Mouse (Mus musculus) c-Kit-positive CD71-positive TER-119-positive erythroid progenitor cells, embryonic 14.5 days (primary cell): ENCODE data around the gene Ctcf.

Source experiments
- DNase-seq: peaks from one replicate; pipeline ENCODE4 v3.0.0-alpha.2; 2013; ENCODE audit warnings: low spot score

The Ctcf gene

DNA sequence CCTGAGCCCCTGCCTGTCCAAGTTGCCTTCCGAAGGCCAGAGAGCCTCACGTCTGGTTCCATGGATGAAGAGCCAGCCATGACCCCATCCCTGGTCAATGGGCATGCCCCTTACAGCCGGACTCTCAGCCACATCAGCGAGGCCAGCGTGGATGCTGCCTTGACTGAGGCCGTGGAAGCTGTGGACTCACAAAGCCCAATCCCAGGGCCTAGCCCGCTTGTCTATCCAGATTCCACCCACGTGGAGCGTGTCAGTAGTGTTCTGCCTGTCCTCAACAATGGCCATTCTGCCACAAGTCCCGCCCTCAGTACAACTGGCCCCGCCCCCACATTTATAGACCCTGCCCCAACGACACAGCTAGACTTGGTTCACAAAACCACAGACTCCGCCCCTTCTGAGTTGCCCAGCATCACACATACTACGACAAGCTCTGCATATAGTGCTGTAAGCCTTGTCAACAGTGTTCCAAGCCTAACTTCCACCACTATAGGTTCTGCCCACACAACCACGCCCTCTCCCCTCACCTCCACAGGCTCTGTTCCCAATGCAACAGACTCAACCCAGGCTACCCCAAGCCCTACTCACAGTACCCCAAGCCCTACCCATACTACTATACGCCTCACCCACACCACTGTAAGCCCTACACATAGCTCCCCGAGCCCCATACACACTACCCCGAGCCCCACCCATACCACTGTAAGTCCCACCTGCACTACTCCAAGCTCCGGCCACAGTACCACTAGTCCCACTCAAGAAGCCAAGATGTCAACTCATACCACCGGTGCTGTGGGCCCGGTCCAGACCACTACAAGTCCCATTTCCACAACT lies 18.7 kb upstream of the Ctcf start:
- no peak for DNase-seq

DNA sequence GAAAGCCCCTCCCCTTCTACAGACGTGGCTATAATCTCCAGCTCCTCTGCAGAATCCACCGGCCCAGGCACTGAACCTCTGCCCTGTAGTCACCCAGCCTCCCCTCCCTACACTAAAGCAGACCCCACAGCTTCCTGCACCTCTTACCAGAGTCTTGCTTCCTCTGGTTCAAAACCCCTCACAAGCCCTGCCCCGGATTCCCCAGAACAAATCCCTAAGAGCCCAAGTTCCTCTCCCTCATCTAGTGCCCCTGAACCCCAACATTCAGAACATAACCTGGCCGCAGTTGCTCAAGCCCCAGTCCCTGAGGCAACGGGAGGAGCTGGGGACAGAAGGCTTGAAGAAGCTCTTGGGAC lies 18.1 kb upstream of the Ctcf start:
- DNase-seq: no peak

DNA sequence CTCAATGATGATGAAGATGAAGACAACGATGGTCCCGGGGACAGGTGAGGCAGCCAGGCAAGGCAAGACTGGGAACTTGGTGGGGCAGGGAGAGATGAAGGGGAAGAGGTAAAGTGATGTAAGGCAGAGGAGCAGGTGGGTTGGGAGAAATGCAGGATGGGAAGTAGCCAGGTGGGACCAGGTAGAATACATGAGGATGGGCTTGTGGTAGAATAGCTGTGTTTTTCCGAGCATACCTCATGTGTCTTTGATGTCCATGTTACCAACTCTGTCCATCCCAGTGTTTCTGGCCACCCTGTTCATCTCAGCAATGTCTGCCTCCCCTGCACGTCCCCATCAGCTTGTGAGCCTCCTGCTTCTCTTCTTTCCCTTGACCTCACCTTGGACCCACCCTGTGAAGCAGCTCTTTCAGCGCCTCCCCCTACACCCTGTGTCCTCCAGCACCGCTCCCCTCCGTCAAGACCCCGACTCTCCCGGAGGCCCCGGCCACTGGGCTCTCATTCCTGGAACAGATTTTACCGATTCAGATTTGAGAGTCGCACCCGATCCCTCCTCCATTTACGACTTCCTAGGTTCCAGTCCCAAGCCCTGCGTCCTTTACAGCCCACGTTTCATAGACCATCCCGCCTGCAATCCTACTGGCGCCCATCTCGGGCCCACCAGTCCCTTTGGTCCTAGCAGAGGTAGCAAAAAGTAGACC lies 17.3 kb upstream of the Ctcf start:
- DNase-seq: no peak

DNA sequence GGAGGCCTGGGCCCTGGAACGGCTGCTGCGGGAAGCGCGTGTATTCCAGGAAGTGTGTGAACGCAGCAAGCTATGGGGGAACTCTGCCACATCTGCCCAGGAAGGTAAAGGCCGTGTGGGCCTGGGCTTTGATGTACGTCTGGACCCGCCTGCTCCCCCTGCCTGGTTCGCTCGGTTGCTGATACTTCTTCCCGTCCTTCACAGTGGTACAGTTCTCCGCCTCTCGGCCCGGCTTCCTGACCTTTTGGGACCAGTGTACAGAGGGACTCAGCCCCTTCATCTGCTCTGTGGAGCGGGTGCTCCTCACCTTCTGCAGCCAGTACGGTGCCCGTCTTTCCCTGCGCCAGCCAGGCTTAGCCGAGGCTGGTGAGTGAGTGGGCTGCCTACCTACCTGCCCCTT lies 16.2 kb upstream of the Ctcf start:
- DNase-seq: no peak

DNA sequence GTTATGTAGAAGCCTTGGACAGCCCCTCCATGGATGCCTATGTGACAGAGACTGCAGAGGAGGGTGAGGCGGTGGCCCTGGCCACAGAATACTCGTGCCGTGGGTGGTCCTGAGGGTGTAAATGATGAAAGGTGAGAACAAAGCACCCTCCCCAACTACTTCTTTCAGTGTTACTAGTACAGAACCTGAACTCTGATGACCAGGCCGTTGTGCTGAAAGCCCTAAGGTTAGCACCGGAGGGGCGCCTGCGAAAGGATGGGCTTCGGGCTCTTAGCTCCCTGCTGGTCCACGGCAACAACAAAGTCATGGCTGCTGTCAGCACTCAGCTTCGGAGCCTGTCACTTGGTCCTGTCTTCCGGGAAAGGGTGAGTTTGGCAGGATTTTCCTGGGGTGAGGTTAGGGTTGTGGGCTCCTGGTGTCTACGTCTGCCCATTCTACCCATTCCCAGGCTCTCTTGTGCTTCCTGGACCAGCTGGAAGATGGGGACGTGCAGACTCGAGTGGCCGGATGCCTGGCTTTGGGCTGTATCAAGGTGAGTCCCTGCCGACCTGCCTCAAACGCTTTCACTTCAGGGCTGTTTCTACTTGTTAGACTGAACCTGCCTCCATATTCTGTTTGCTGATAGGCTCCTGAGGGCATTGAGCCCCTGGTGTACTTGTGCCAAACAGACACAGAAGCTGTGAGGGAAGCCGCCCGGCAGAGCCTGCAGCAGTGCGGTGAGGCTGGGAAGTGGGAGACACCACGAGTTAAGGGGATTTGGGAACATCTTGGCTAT lies 15.2 kb upstream of the Ctcf start:
- no peak for DNase-seq

DNA sequence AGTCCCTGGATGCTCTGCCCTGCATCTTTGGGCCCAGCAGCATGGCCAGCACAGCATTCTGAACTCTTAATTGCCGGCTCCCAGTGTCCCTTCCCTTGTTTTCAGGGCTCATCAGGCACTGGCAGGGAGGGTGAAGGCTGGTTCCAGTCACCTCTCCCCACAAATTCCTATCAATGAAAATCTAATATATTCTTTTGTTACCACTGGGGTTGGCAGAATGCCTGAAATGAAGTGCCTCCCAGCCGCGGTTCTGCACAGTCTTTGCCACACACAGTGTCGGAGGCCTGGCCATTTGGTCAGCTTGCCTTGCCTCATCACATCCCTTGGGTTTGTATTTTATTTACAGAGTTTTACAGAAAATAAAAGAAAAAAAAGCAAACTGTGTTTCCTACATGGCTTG lies 14.5 kb upstream of the Ctcf start:
- no peak for DNase-seq

DNA sequence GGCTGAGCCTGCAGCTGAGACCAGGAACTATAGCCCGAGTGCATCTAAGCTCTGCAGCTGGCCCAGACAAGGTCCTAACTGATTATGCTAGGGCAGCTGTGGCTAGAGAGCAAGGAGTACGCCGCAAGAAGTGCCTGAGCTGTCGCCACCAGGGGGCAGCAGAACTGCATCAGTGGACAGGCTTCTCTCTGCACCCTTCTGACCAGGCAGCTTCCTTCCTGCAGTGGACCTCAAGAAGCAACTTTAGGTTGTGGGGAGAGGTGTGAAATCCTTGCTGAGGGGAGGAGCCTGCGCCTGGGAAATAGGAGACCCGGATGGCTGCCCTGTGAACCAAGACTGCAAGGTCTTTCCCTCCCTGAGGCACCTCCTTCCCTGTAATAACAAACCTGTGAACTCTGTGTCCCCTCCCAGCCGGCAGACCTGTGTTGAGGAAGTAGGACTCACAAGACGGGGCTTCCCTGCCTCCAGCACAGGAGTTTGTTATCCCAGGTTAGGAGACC lies 13.9 kb upstream of the Ctcf start:
- DNase-seq: peak; percentile 88

DNA sequence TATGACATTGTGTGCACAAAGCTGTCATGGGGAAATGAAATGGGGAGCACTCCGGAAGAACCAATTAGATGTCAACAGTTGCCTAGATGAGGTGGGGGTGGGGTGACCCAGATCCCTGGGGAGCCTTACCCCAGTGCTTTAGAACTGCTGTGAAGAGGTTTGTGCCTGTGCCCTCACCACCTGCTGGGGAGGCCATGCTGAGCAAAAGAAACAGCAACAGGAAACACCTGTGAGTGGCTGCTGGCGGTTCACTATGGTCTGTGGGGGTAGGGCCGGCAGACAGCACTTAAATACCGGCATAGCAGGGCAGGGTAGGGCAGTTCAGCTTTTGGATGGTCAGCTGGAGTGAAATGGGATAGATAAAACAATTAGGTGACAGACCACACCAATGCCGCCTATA lies 13.2 kb upstream of the Ctcf start:
- no peak for DNase-seq

DNA sequence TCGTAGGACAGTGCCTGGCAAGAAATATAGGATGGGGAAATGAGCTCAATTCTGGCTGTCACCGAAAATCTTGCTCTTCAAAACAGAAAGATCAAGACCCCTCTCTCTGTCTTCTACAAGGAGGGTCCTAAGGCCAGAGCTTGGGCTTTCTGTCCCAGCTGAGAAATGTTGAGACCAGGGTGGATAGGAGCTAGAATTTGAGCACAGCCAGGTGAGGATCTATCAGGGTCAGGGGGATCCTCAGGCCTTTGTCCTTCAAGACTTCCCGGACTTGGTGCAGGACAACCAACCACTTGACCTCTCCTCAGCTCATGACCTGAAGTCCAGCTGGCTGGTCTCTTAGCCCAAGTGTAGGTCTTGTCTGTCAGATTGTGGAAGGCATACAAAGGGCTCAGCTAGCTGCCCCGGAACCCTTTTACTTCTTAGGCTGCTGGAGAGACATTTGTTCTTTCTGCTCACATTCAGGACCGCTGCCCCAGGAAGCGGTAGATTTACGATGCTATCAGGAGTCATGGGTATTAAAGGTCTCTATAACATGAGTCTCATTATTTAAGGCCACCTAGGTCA lies 12.6 kb upstream of the Ctcf start:
- DNase-seq: no peak

DNA sequence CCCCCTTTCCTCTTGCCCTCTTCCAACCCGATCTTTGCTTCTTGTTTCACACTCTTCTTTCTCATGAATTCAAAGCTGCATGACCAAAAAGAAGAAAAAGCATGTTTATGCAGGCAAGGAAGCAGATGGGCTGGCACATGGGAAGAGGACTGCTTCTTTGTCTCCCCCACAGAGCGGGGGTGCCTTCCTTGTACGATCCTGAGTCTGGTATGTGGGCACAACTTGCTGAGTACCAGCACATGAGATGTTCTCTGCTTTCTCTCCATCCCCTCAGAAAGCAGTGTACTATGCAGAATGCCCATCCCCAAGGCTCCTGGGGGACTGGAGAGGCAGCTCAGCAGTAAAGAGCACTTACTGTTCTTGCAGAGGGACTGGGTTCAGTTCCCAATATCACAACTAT lies 12.0 kb upstream of the Ctcf start:
- DNase-seq: no peak

DNA sequence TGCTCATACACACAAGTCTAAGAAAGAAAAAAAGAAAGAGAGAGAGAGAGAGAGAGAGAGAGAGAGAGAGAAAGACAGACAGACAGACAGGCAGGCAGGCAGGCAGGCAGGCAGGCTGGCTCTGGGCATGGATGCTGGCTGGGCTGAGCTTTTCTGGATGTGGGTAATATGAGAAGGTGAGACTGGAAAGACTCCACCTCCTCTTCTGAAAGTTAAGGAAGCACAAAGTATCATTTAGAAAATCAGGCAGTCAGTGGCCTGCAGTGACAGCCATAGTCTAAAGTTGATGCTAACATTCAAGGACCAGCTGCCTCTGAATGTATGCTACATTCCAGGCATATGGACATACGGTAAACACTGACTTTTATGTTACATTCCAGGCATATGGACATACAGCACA lies 11.5 kb upstream of the Ctcf start:
- no peak for DNase-seq

DNA sequence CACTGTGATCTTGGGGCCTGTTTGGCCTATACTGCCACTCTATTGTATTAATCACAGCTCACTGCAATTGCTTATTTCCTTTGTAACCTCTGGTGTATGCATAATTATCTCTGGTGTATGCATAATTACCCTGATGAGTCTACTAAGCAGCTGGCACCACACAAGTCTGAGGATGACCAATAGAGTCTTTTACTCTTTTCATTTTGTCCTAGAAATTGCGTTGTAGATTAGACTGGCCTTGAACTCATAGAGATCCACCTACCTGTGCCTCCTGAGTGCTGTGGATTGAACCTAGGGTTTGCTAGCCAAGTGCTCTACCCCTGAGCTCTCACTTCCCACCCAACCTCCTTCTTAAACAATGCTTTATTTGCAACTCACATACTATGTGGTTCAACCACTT lies 10.3 kb upstream of the Ctcf start:
- DNase-seq: no peak

DNA sequence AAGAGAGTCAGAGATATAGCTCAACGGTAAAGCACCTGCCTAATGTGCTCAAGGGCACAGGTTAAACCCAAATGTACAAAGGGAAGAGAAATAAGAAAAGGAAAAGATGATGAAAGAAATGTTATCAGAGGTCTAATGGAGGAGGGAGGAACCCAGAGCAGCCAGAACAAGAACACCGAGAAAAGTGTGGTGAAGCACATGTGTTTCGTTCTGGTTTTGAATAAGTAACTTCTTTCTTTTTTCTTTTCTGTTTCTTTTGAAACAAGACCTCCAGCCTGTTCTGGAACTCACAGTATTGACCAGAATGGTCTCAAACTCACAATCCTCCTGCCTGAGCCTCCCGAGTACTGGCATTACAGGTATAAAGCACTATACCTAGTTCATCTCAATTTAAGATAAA lies 7.0 kb upstream of the Ctcf start:
- no peak for DNase-seq

DNA sequence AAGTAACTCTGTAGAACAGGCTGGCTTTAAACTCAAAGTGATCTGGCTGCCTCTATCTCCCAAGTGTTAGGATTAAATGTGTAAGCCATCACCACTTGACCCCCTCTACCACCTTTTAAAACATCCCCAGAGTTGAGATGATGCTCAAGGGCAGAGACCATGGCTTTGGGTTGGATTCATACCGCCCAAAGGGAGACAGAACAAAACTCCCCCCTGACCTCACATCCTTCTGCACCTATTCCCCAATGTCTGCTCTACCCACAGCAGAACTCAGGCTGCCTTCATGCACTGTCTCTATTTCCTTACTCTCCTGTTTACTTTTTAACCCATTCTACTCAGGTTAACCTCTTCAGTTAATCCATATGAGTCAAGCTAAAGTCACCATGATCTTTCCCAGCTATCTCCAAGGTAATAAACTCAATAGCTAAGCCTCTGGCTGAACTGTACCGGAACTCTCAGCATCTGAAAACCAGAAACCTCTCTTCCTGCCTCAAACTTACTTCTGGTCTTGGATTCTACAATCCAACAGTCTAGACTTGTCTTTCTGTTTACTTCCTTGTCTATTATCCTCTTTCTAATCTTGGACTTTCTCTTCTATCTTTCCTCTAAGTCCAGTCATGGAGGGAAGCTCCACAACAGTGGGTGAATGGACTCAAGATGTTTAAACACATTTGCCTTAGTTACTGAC lies 1.5 kb upstream of the Ctcf start:
- DNase-seq: no peak

DNA sequence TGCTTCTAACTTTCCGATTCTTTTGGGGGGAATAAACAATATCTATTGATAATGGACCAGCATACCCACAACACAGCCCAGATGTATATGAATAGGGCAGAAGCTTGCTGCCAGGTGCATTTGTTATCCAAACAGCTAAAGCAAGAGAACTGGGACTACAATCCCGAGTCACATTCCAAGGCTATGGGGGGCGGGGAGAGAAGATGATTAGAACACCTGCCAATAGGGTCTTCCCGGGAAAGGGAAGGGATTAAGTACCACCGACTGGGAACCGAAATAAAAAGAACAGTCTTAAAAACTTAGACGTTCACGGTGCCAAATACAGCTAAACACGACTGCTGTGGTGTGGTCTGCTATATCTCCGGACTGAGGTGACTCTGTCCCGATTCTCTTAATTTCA lies 887 bp upstream of the Ctcf start:
- DNase-seq: no peak

DNA sequence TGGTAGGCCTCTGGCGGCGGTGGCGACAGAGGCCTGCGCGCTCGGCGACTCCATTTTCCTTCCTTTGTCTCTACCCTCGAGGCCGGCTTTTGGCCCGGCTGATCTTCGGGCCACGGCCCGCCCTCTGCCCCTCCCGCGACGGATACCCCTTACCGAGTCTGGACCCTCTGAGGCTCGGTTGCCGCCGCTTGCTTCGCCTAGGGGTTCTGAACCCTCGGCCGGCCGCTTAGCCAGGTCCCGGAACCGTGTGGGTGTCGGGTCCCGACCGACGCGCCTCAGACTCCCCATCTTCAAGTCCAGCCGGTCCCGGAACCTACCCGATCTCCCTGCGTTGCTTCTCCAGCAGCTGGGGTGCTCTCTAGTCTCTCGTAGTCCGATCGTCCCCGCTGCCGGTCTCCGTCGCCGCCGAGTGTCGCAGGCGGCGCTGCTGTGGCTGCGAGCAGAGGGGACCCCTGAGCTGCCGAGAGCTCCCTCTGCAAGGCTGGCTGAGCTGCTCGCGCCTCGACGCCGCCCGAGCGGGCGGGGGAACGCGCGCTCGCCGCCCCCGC lies 669 bp downstream of the Ctcf start, which contains the start of gene Agrp:
Gene Agrp, minus strand, starts transcription at position 431 of the 548 bp plus-strand sequence.
- DNase-seq: peak; percentile 45

DNA sequence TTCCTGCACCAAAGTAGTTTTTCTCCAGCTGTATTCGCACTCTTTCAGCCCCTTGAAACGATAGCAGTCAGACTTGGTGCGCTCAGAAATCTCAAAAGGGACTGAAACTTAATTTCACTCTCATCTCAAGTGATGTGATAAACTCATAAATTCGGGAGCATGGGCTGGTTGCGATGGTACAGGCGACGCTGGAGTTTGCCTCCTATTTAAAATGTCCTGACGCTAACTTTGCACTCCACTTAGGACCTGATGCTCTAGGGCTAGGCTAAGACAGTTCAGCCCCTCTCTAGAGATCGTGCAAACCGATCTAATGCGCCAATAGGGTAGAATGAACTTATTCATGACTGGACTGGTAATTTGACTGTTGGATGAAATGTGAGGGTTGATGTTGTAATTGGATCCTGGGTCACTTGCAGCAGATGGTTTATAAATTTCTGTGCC lies 1.3 kb downstream of the Ctcf start:
- peak; percentile 56 for DNase-seq

DNA sequence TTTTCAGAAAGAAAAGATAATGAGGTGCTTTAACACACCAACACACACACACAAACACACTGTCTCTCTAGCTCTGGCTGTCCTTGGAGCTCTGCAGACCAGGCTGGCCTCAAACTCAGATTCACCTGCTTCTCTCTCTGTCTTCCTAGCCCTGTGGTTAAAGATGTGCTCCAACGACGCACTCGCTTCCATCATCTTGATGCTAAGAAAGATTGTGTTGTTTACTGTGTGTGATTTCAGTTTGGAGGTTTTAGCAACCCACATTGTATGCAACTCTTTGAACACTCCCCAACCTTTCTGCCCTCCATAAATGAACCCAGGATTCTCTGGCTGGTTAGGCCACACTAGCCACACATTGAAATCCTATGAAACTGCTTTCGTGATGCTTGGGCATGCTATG lies 2.1 kb downstream of the Ctcf start:
- no peak for DNase-seq

DNA sequence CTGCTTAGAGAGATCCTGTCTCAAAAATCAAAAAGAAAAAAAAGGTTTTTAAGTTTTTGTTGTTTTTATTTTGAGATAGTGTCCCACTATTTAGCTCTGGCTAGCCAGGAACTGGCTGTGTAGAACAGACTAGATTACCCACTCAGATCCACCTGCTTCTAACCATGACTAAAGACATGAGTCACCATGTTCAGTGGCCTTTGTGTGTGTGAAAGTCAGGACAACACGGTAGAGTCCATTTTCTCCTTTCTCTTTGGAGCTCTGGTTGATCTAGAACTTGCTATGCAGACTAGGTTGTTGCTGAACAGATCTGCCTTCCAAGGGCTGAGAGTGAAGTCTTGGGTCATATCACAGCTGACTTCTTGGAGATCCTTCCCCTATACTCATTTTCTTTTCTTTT lies 3.5 kb downstream of the Ctcf start:
- no peak for DNase-seq

DNA sequence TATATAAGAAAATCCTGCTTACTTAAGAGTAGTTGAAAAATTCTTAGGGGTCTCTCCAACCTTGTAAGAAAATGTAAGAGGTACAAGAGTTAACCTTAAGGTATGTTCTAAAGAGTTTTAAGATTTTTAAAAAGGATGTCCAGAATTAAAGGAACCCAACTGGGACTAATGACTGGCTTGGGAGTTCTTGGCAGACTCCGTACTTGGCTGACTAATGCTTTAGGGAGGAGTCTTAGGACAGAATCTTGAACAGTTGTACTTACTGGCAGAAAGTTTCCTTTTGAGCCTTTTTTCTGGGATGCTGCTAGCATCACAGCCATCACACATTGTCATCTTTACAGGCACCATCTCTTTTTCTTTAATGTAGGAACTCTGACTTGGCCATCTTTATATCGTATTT lies 4.1 kb downstream of the Ctcf start:
- no peak for DNase-seq

DNA sequence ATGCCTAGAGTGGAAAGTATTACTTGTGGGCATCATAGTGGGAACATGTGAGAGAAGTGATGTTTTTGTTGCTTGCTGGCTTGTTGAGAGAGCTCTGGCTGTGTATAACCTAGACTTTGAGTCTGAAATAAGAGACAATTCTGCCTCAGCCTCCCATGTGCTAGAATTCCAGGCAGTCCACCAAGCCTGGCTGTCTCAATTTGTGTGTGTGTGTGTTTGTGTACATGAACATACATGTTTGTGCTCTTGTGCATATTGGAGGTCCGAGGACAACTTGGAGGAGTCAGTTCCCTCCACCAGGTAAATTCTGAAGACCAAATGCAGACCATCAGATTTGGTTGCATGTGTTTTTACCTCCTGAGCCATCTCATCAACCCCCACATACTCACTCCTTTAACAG lies 8.8 kb downstream of the Ctcf start:
- no peak for DNase-seq

DNA sequence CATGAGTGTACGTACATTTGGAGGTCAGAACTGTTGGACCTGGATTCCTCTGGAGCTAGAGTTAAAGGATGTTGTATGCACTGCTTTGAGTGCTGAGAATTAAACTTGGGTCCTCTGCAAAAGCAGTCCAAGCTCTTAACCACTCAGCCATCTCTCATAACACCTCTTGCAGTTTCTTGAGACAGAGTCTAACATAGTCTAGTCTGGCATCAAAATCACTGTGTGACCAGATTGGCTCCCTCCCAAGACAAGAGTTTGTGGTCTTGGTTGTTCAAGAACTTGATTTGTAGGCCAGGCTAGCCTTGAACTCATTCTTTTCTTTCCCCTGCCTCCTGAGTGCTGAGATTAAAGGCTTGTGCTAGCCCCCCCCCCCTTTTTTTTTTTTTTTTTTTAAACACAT lies 12.6 kb downstream of the Ctcf start:
- DNase-seq: no peak
